Mouse (Mus musculus) limb, embryonic 11.5 days (tissue): ENCODE measurements at regions not wholly inside any gene's neighbourhood (a gene's known extent, or its start where the extent isn't known, plus 50 kb on each side); places are given as distances from the start of the nearest gene placed in this dataset.

Experiments used
- ATAC-seq: fragments of 200-750 bp; cut with Nextera tagmentation; 2 replicates; pipeline ENCODE4 v1.8.0; 2017; ENCODE audit warnings: low read depth; ENCODE audit not compliant: insufficient number of reproducible peaks, low FRiP score, low TSS enrichment
- DNase-seq: peaks from one replicate; pipeline ENCODE4 v3.0.0-alpha.2; 2015; ENCODE audit warnings: low spot score
- H3K27ac ChIP-seq: fragments of 300-500 bp; sonication (generic); replicated peaks from 2 replicates; pipeline ENCODE4 v1.5.1; 2014; ENCODE audit warnings: low read depth, mild to moderate bottlenecking, low read length
- H3K27me3 ChIP-seq: fragments of 300-500 bp; sonication (generic); 2 replicates; pipeline ENCODE4 v1.6.1; 2014; ENCODE audit warnings: mild to moderate bottlenecking, low read length, mixed read lengths; ENCODE audit not compliant: control insufficient read depth, insufficient read depth
- H3K36me3 ChIP-seq: fragments of 300-500 bp; sonication (generic); 2 replicates; pipeline ENCODE4 v1.6.1; 2014; ENCODE audit warnings: mild to moderate bottlenecking, low read length, moderate library complexity, mixed read lengths; ENCODE audit not compliant: control insufficient read depth, insufficient read depth
- H3K4me1 ChIP-seq: fragments of 300-500 bp; sonication (generic); 2 replicates; pipeline ENCODE4 v1.6.1; 2014; ENCODE audit warnings: low read length, mixed read lengths; ENCODE audit not compliant: control insufficient read depth, insufficient read depth
- H3K4me2 ChIP-seq: fragments of 300-500 bp; sonication (generic); 2 replicates; pipeline ENCODE4 v1.6.1; 2014; ENCODE audit warnings: low read depth, mild to moderate bottlenecking, moderate library complexity; ENCODE audit not compliant: severe bottlenecking
- H3K4me3 ChIP-seq: fragments of 300-500 bp; sonication (generic); 2 replicates; pipeline ENCODE4 v1.5.1; 2014; ENCODE audit warnings: low read depth, low read length
- H3K9ac ChIP-seq: fragments of 300-500 bp; sonication (generic); 2 replicates; pipeline ENCODE4 v1.6.1; 2014; ENCODE audit warnings: mild to moderate bottlenecking, low read length
- H3K9me3 ChIP-seq: fragments of 300-500 bp; sonication (generic); 2 replicates; pipeline ENCODE4 v1.6.1; 2016; ENCODE audit warnings: low read length; ENCODE audit not compliant: control insufficient read depth
- WGBS: fragments of 180-500 bp; shearing (Covaris S2); extraction: QIAGEN DNeasy Blood & Tissue Kit; methylation state at CpG from one replicate; pipeline ENCODE4 v1.1.7; 2014; 5-methylcytosine and 5-hydroxymethylcytosine counted together

DNA sequence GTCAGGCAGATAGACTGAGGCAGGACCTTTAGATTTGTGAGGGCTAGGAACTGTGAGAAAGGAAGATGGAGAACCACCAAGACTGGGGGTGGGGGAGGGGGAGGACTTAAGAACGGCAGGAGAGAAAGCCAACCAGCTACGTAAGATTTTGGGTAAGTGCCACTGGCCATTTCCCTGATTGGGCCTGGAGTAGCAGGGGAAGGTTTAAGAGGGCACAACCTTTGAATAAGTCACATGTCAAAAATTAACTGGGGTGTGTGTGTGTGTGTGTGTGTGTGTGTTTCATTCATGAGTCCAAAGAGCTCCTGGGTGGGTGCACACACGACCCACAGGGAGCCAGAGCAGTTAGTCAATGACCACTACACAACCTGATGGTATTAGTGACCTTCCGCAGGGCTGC lies 161.6 kb upstream of the Ctnnb1 start:
- Histone ChIP-seq H3K4me3 (no peak overlapping the region), H3K27me3 (no peaks in the 10 kb centered on the region), H3K4me2 (no peak overlapping the region), H3K27ac (no peak overlapping the region), H3K9ac (no peak overlapping the region), H3K9me3 (no peaks in the 10 kb centered on the region), H3K36me3 (no peaks in the 10 kb centered on the region), H3K4me1 (peaks cover 21% of the 10 kb centered on the region)
- no peak for ATAC-seq
- 82% methylated on average over 4 of the region's 4 CpGs for WGBS
- DNase-seq, result no peak

- 76% methylated on average over 8 of the region's 8 CpGs for WGBS
- H3K4me2 ChIP-seq, result no peak overlapping the region
- DNase-seq (no peak), ATAC-seq (no peak)
- H3K4me3 ChIP-seq, result no peak overlapping the region
- H3K27ac ChIP-seq, result peak overlapping the region; percentile 68
- H3K9ac ChIP-seq, result no peak overlapping the region
- H3K36me3 ChIP-seq, result no peaks in the 10 kb centered on the region
- H3K4me1 ChIP-seq, result peaks cover 21% of the 10 kb centered on the region
- H3K27me3 ChIP-seq, result no peaks in the 10 kb centered on the region
- H3K9me3 ChIP-seq, result no peaks in the 10 kb centered on the region
These were observed 160.0 kb upstream of the Ctnnb1 start for GRCm38 (mm10) chr9:120769056-120769455.

DNA sequence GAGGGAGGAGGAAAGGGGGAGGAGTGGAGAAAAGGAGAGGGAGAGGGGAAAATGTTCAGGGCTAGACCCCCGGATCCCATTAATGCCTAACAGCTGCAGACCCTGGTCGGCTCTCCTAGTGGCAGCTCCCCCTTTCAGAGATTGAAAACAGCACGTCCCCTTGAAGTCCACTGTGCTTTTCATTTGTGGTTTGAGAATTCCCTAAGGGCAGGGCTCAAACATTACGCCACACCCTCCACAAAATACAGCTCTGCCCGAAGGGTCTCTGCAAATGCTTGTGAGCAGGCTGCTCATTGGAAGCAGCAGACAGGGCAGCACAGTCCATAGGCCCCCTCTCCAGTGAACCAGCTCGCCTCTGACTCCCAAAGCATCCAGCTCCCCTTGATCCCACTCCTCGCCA lies 159.3 kb upstream of the Ctnnb1 start:
- no peaks in the 10 kb centered on the region for H3K27me3 ChIP-seq
- H3K9me3 ChIP-seq, result no peaks in the 10 kb centered on the region
- H3K36me3 ChIP-seq, result no peaks in the 10 kb centered on the region
- H3K4me1 ChIP-seq, result peaks cover 21% of the 10 kb centered on the region
- no peak overlapping the region for H3K4me2 ChIP-seq
- H3K27ac ChIP-seq, result peak overlapping the region; percentile 68
- no peak overlapping the region for H3K4me3 ChIP-seq
- peak; percentile 75 for DNase-seq
- peak; percentile 83 for ATAC-seq
- WGBS, result 6% methylated on average over 7 of the region's 7 CpGs
- no peak overlapping the region for H3K9ac ChIP-seq

- H3K4me2 ChIP-seq, result no peak overlapping the region
- no peaks in the 10 kb centered on the region for H3K27me3 ChIP-seq
- no peak for DNase-seq
- no peak overlapping the region for H3K27ac ChIP-seq
- H3K36me3 ChIP-seq, result no peaks in the 10 kb centered on the region
- no peak overlapping the region for H3K4me3 ChIP-seq
- no peaks in the 10 kb centered on the region for H3K9me3 ChIP-seq
- H3K9ac ChIP-seq, result peak overlapping the region; percentile 2; the same call in 1 of the 2 replicates
- no peak for ATAC-seq
- H3K4me1 ChIP-seq, result peaks cover 21% of the 10 kb centered on the region
- whole genome bisulfite sequencing, result 33% methylated on average over 1 of the region's 1 CpGs
These were observed 158.1 kb upstream of the Ctnnb1 start for GRCm38 (mm10) chr9:120770886-120771285.

- no peak for DNase-seq
- Histone ChIP-seq H3K4me1 (peaks cover 24% of the 10 kb centered on the region), H3K9ac (no peak overlapping the region), H3K4me3 (no peak overlapping the region), H3K27me3 (no peaks in the 10 kb centered on the region), H3K4me2 (no peak overlapping the region), H3K27ac (no peak overlapping the region), H3K36me3 (no peaks in the 10 kb centered on the region), H3K9me3 (no peaks in the 10 kb centered on the region)
- 62% methylated on average over 4 of the region's 4 CpGs for WGBS
- no peak for ATAC-seq
These were observed 157.0 kb upstream of the Ctnnb1 start for GRCm38 (mm10) chr9:120771896-120772530.

- H3K27me3 ChIP-seq, result no peaks in the 10 kb centered on the region
- peaks cover 24% of the 10 kb centered on the region for H3K4me1 ChIP-seq
- H3K36me3 ChIP-seq, result no peaks in the 10 kb centered on the region
- no peak overlapping the region for H3K9ac ChIP-seq
- ATAC-seq (no peak), DNase-seq (no peak)
- no peak overlapping the region for H3K4me2 ChIP-seq
- H3K4me3 ChIP-seq, result no peak overlapping the region
- WGBS, result 94% methylated on average over 1 of the region's 1 CpGs
- no peak overlapping the region for H3K27ac ChIP-seq
- no peaks in the 10 kb centered on the region for H3K9me3 ChIP-seq
These were observed 154.8 kb upstream of the Ctnnb1 start for GRCm38 (mm10) chr9:120774251-120774650.

GRCm38 (mm10) chr9:120774772-120775171 lies 154.2 kb upstream of the Ctnnb1 start:
- H3K4me3 ChIP-seq, result no peak overlapping the region
- H3K27me3 ChIP-seq, result no peaks in the 10 kb centered on the region
- ATAC-seq, result no peak
- 25% methylated on average over 1 of the region's 1 CpGs for WGBS
- H3K4me1 ChIP-seq, result peaks cover 23% of the 10 kb centered on the region
- H3K4me2 ChIP-seq, result no peak overlapping the region
- no peak overlapping the region for H3K27ac ChIP-seq
- DNase-seq, result no peak
- no peaks in the 10 kb centered on the region for H3K36me3 ChIP-seq
- no peak overlapping the region for H3K9ac ChIP-seq
- H3K9me3 ChIP-seq, result no peaks in the 10 kb centered on the region

DNA sequence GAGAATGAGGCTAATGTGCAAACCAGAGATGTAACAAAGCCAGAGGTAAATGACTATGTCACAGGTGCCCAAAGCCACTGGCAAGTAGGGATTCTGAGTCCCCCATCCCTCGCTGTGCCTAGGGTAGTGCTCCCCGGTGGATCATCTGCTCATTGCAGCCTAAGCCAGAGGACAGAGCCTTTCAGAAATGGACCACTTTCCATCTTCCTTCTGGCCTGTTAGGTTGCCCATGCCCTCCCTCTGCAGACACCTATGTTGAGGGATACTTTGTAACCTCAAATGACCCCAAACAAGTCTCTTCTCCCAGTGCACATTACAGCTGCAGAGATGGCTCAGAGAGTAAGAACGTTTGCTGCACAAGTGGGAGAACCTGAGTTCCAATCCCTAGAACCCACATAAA lies 153.3 kb upstream of the Ctnnb1 start:
- DNase-seq, result no peak
- WGBS, result 62% methylated on average over 3 of the region's 3 CpGs
- ATAC-seq, result no peak

DNA sequence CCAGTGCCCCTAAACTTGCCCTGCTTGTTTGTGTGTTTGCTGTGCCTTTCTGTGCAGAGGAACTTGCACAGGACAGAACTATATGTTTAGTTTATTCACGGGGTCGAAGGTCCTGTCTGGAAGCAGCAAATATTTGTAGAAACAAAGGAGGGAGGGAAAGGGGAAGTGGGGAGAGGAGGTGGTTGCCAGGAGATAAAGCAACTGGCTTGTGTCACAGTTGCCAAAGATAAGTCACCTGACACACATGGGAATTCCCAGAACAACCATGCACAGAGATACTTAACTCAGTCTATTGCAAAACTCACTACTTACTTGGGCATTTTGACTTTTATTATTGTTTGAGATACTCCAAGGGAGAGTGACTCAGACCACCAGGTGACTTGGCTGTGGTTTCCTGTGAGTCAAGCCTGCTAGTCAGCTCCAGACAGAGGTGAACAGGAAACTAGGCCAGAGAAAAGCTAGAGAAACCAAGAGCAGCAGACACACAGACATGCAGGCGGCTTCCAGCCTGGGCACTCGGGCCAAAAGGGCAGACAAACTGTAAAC lies 152.5 kb upstream of the Ctnnb1 start:
- no peak overlapping the region for H3K4me2 ChIP-seq
- DNase-seq, result no peak
- no peaks in the 10 kb centered on the region for H3K36me3 ChIP-seq
- H3K9ac ChIP-seq, result no peak overlapping the region
- ATAC-seq, result no peak
- no peak overlapping the region for H3K4me3 ChIP-seq
- H3K27ac ChIP-seq, result no peak overlapping the region
- 53% methylated on average over 4 of the region's 4 CpGs for WGBS
- no peaks in the 10 kb centered on the region for H3K9me3 ChIP-seq
- H3K4me1 ChIP-seq, result peaks cover 13% of the 10 kb centered on the region
- H3K27me3 ChIP-seq, result no peaks in the 10 kb centered on the region

More for the DNA sequence above, 153.3 kb upstream of the Ctnnb1 start:
- H3K36me3 ChIP-seq, result no peaks in the 10 kb centered on the region
- no peak overlapping the region for H3K4me2 ChIP-seq
- no peak overlapping the region for H3K4me3 ChIP-seq
- H3K27ac ChIP-seq, result no peak overlapping the region
- H3K9ac ChIP-seq, result 0 out of 2 replicates have a peak overlapping the region, but pooled peaks have one; percentile 7
- H3K9me3 ChIP-seq, result no peaks in the 10 kb centered on the region
- peaks cover 20% of the 10 kb centered on the region for H3K4me1 ChIP-seq
- no peaks in the 10 kb centered on the region for H3K27me3 ChIP-seq
